8 mouse cellular contexts compared by ENCODE assay signal in genomic region chr2:163659431-163659830, GRCm38 (mm10). TPM values are rescaled to one million over a fixed set of nuclear protein-coding genes. Genes with fewer than 3 reads are reported as not detected.
A peak's percentile ranks its signal among the peaks of the same experiment; 100 is the strongest.
DNase-seq lines count a peak whose midpoint lies in the region; ATAC-seq and TF ChIP-seq lines count a peak whose summit lies in the region.

No protein-coding gene starts in this region.

- H3K4me3 ChIP-seq in embryonic facial prominence, embryonic 15.5 days (replicated peaks): peak overlapping the region; percentile 92
- H3K4me3 ChIP-seq in limb, embryonic 10.5 days: peak overlapping the region; percentile 74
- H3K4me3 ChIP-seq in small intestine, adult 2 months (ENCODE audit: low read depth, low read length): peak overlapping the region; percentile 41

- no peaks in the 10 kb centered on the region for H3K9me3 ChIP-seq in embryonic facial prominence, embryonic 15.5 days (replicated peaks)
- no peaks in the 10 kb centered on the region for H3K9me3 ChIP-seq in limb, embryonic 10.5 days (replicated peaks)

- no peak for ATAC-seq in embryonic facial prominence, embryonic 15.5 days (ENCODE audit: insufficient number of reproducible peaks, low FRiP score, low TSS enrichment, low read depth)

- peak; percentile 2 for DNase-seq in retina, postnatal 1 day
- no peak for DNase-seq in retina, embryonic 14.5 days (ENCODE audit: low spot score)
- DNase-seq in limb, embryonic 10.5 days (ENCODE audit: low spot score): no peak
- no peak for DNase-seq in natural killer cell, adult 2 months (ENCODE audit: low spot score in 2 of 2)
- DNase-seq in left cerebral cortex, adult 11 months (ENCODE audit: low spot score): no peak
- DNase-seq in adrenal gland, adult 2 months: no peak

- H3K36me3 ChIP-seq in embryonic facial prominence, embryonic 15.5 days: no peaks in the 10 kb centered on the region
- H3K36me3 ChIP-seq in limb, embryonic 10.5 days: peaks cover 9% of the 10 kb centered on the region
- H3K36me3 ChIP-seq in small intestine, adult 2 months (ENCODE audit: control insufficient read depth, insufficient read depth, low read length): 0 out of 2 replicates have a peak, but pooled peaks cover 1% of the 10 kb centered on the region

- H3K27me3 ChIP-seq in embryonic facial prominence, embryonic 15.5 days: no peaks in the 10 kb centered on the region
- no peaks in the 10 kb centered on the region for H3K27me3 ChIP-seq in limb, embryonic 10.5 days (ENCODE audit: low read depth, poor library complexity, severe bottlenecking)
- H3K27me3 ChIP-seq in small intestine, adult 2 months (ENCODE audit: control insufficient read depth, insufficient read depth, low read length): no peaks in the 10 kb centered on the region

- peaks cover 16% of the 10 kb centered on the region; the same call in 1 of the 2 replicates for H3K4me1 ChIP-seq in embryonic facial prominence, embryonic 15.5 days
- H3K4me1 ChIP-seq in limb, embryonic 10.5 days: peaks cover 23% of the 10 kb centered on the region
- peaks cover 33% of the 10 kb centered on the region for H3K4me1 ChIP-seq in small intestine, adult 2 months (ENCODE audit: control insufficient read depth, insufficient read depth, insufficient read length, low read length)

- H3K9ac ChIP-seq in embryonic facial prominence, embryonic 15.5 days: no peak overlapping the region

- no peak overlapping the region for H3K27ac ChIP-seq in embryonic facial prominence, embryonic 15.5 days (replicated peaks)
- H3K27ac ChIP-seq in limb, embryonic 10.5 days: peak overlapping the region; percentile 94; the same call in 1 of the 2 replicates
- H3K27ac ChIP-seq in small intestine, adult 2 months (ENCODE audit: insufficient read depth, low read depth, low read length): peak overlapping the region; percentile 99

- no peak for TF ChIP-seq CTCF in small intestine, adult 2 months (IDR thresholded peaks at IDR 0.05; ENCODE audit: extremely low read depth, insufficient read length, insufficient replicate concordance, low read depth, low read length)

- H3K4me2 ChIP-seq in embryonic facial prominence, embryonic 15.5 days (replicated peaks): peak overlapping the region; percentile 69

- WGBS in embryonic facial prominence, embryonic 15.5 days: 55% methylated on average over 12 of the region's 12 CpGs
- 86% methylated on average over 12 of the region's 12 CpGs for WGBS in limb, embryonic 10.5 days
- 59% methylated on average over 12 of the region's 12 CpGs for WGBS in small intestine, adult 2 months

- no peak for TF ChIP-seq POLR2A in small intestine, adult 2 months (IDR thresholded peaks at IDR 0.05; ENCODE audit: low read depth, low read length)

RNA-seq across cellular contexts. Expression of gene Pkig, which starts 1.2 kb away (rescaled TPM):
- polyA plus RNA-seq in embryonic facial prominence, embryonic 15.5 days (2015; fragmentation: Nextera tagmentation; extraction: Ambion mirVana): 152 and 155 TPM in 2 replicates
- 191 and 204 TPM in 2 replicates for polyA plus RNA-seq in limb, embryonic 10.5 days (2016; fragmentation: Nextera tagmentation; extraction: Ambion mirVana)
- polyA plus RNA-seq in small intestine, adult 2 months (2012; rRNA removed): 82.0 and 143 TPM in 2 replicates
- total RNA-seq in adrenal gland, adult 2 months (2021): 10 to 100 TPM; 37.1 to 49.1 TPM
- polyA plus RNA-seq in adrenal gland, adult 2 months (2012; rRNA removed): 146 and 147 TPM in 2 replicates

RNA-seq across cellular contexts. Expression of gene Serinc3, which starts 14.5 kb away (rescaled TPM):
- polyA plus RNA-seq in embryonic facial prominence, embryonic 15.5 days (2015; fragmentation: Nextera tagmentation; extraction: Ambion mirVana): 39.4 and 40.8 TPM in 2 replicates
- polyA plus RNA-seq in limb, embryonic 10.5 days (2016; fragmentation: Nextera tagmentation; extraction: Ambion mirVana): 17.3 and 20.4 TPM in 2 replicates
- 121 and 262 TPM in 2 replicates for polyA plus RNA-seq in small intestine, adult 2 months (2012; rRNA removed)
- 100 to 1,000 TPM; 482 to 621 TPM for total RNA-seq in adrenal gland, adult 2 months (2021)
- polyA plus RNA-seq in adrenal gland, adult 2 months (2012; rRNA removed): 402 and 442 TPM in 2 replicates

RNA-seq across cellular contexts. Expression of gene Ttpal, which starts 57.3 kb away (rescaled TPM):
- polyA plus RNA-seq in embryonic facial prominence, embryonic 15.5 days (2015; fragmentation: Nextera tagmentation; extraction: Ambion mirVana): 36.1 and 39.1 TPM in 2 replicates
- polyA plus RNA-seq in limb, embryonic 10.5 days (2016; fragmentation: Nextera tagmentation; extraction: Ambion mirVana): 29.5 and 37.4 TPM in 2 replicates
- polyA plus RNA-seq in small intestine, adult 2 months (2012; rRNA removed): 8.3 and 16.0 TPM in 2 replicates
- total RNA-seq in adrenal gland, adult 2 months (2021): 10 to 100 TPM; 25.6 to 27.0 TPM
- polyA plus RNA-seq in adrenal gland, adult 2 months (2012; rRNA removed): 27.3 and 32.3 TPM in 2 replicates

Comparison
In these comparisons a context has a peak if more than half of its experiments do, and no peak if none do; other contexts are left out.
1. H3K4me3 ChIP-seq: peak in every context shown above with its lines; median percentile 92 in embryonic facial prominence, embryonic 15.5 days; 74 in limb, embryonic 10.5 days; 41 in small intestine, adult 2 months.